16 mouse cellular contexts compared by ENCODE assay signal in the genomic region with DNA sequence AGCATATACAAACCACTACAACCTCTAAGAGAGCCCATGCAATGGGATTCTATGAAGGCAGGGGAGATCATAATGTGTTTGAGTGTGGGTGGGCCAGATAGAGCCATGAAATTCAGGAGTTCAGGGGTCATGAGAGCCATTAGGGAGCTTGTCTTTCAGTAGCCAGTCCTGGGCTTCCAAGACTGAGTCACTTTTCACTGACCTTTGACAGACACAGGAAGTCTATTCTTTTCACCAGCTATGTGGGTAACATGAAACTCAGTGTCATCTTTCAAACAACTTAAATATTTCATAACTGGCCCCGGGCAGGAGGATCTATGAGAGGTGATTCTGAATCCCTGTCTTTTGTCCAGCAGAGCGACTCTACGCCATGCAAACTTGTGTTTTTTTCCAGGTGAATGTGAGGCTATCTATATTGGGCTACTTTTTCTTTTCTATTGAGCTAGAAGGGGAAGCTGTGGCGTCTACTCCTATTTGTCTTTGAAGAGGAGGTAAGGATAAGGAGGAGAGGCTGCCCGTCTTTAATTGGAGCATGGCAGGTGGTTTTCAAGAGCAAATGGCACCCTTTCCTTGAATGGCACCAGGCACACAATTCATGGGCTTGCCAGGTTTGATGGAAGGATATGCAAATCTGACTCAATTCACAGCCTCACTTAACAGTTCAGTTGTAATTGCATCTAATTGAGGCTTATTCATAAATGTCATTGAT.
DNase-seq lines count a peak whose midpoint lies in the region; ATAC-seq lines count a peak whose summit lies in the region.
"Had no signal": no experiment of that assay in that cellular context is flagged by ENCODE, and none has a peak within 500 bp of the region (broad histone marks: within the 10 kb centered on the region; RNA-seq: fewer than 3 reads in every experiment).

No protein-coding gene starts in this region.

- no peak overlapping the region for H3K4me2 ChIP-seq in embryonic facial prominence, embryonic 12.5 days (replicated peaks)
- H3K4me2 ChIP-seq in hindbrain, embryonic 11.5 days (replicated peaks; ENCODE audit: low read depth, low read length), result no peak overlapping the region
- H3K4me2 ChIP-seq in midbrain, embryonic 14.5 days (ENCODE audit: low read length), result no peak overlapping the region
- H3K4me2 ChIP-seq: liver, embryonic 13.5 days; stomach, embryonic 15.5 days had no signal

- H3K4me1 ChIP-seq in embryonic facial prominence, embryonic 12.5 days, result 0 out of 2 replicates have a peak, but pooled peaks cover 5% of the 10 kb centered on the region
- 0 out of 2 replicates have a peak, but pooled peaks cover 3% of the 10 kb centered on the region for H3K4me1 ChIP-seq in hindbrain, embryonic 11.5 days (replicated peaks; ENCODE audit: control insufficient read depth, insufficient read depth, low read length)
- peaks cover 8% of the 10 kb centered on the region; the same call in 1 of the 2 replicates for H3K4me1 ChIP-seq in midbrain, embryonic 14.5 days (ENCODE audit: control insufficient read depth, insufficient read depth, low read length)
- H3K4me1 ChIP-seq: liver, embryonic 13.5 days; stomach, embryonic 15.5 days had no signal

- no peak overlapping the region for H3K27ac ChIP-seq in embryonic facial prominence, embryonic 12.5 days
- no peak overlapping the region for H3K27ac ChIP-seq in hindbrain, embryonic 11.5 days (ENCODE audit: low read depth, low read length)
- no peak overlapping the region; the same call in 1 of the 2 replicates for H3K27ac ChIP-seq in midbrain, embryonic 14.5 days (replicated peaks; ENCODE audit: low read depth, low read length)
- H3K27ac ChIP-seq: liver, embryonic 13.5 days; stomach, embryonic 15.5 days had no signal

- H3K4me3 ChIP-seq in embryonic facial prominence, embryonic 12.5 days, result no peak overlapping the region
- no peak overlapping the region for H3K4me3 ChIP-seq in hindbrain, embryonic 11.5 days (ENCODE audit: low read depth, low read length)
- no peak overlapping the region for H3K4me3 ChIP-seq in midbrain, embryonic 14.5 days (replicated peaks; ENCODE audit: low read depth, low read length)
- H3K4me3 ChIP-seq: liver, embryonic 13.5 days; stomach, embryonic 15.5 days had no signal

- H3K36me3 ChIP-seq in embryonic facial prominence, embryonic 12.5 days, result no peaks in the 10 kb centered on the region
- H3K36me3 ChIP-seq in hindbrain, embryonic 11.5 days (ENCODE audit: control insufficient read depth, insufficient read depth, low read length), result no peaks in the 10 kb centered on the region
- no peaks in the 10 kb centered on the region for H3K36me3 ChIP-seq in midbrain, embryonic 14.5 days (ENCODE audit: control insufficient read depth, insufficient read depth, low read length)
- H3K36me3 ChIP-seq: liver, embryonic 13.5 days; stomach, embryonic 15.5 days had no signal

- H3K9ac ChIP-seq in embryonic facial prominence, embryonic 12.5 days, result no peak overlapping the region
- no peak overlapping the region for H3K9ac ChIP-seq in hindbrain, embryonic 11.5 days (ENCODE audit: low read depth, low read length)
- H3K9ac ChIP-seq in midbrain, embryonic 14.5 days (replicated peaks; ENCODE audit: low read length), result no peak overlapping the region
- H3K9ac ChIP-seq: liver, embryonic 13.5 days; stomach, embryonic 15.5 days had no signal

- no peaks in the 10 kb centered on the region for H3K27me3 ChIP-seq in embryonic facial prominence, embryonic 12.5 days
- peaks cover 12% of the 10 kb centered on the region; the same call in 1 of the 2 replicates for H3K27me3 ChIP-seq in hindbrain, embryonic 11.5 days (ENCODE audit: control insufficient read depth, insufficient read depth, low read length)
- peaks cover 23% of the 10 kb centered on the region for H3K27me3 ChIP-seq in midbrain, embryonic 14.5 days (ENCODE audit: control insufficient read depth, insufficient read depth, low read length)
- H3K27me3 ChIP-seq: liver, embryonic 13.5 days; Patski; stomach, embryonic 15.5 days had no signal

- DNase-seq in hindbrain, embryonic 11.5 days (ENCODE audit: low spot score), result no peak
- DNase-seq in midbrain, embryonic 14.5 days, result no peak
- DNase-seq in frontal cortex, adult 2 months (ENCODE audit: extremely low spot score in 1 of 2, low spot score in 1 of 2), result no peak
- DNase-seq in thymus, postnatal 4 days, result no peak
- no peak for DNase-seq in left cerebral cortex, postnatal 25 days (ENCODE audit: low spot score in 2 of 2)
- DNase-seq: adrenal gland, adult 2 months; cerebellum, postnatal 25 days; heart, adult 11 months; liver, embryonic 13.5 days; lung, postnatal 10 days had no signal

- intact Hi-C loops in left cerebral cortex, postnatal 25 days (cut with DNase I), result no loop called here

- peak; percentile 28 for ATAC-seq in CD4-positive, CD25-positive, alpha-beta regulatory T cell, adult 4 months
- ATAC-seq in embryonic facial prominence, embryonic 12.5 days (ENCODE audit: insufficient number of reproducible peaks, insufficient read depth, low FRiP score, low TSS enrichment), result peak; percentile 31; the same call in 1 of the 2 replicates
- ATAC-seq in hindbrain, embryonic 11.5 days (ENCODE audit: low FRiP score), result peak; percentile 26; the same call in 1 of the 2 replicates
- peak; percentile 24; the same call in 1 of the 2 replicates for ATAC-seq in midbrain, embryonic 14.5 days (ENCODE audit: low FRiP score, low TSS enrichment)
- ATAC-seq in monocyte, adult 5-6 weeks (replicated peaks; ENCODE audit: insufficient number of reproducible peaks, low FRiP score, low TSS enrichment, poor library complexity, severe bottlenecking), result no peak
- ATAC-seq: intestine, postnatal 0 days; Patski had no signal

- WGBS in embryonic facial prominence, embryonic 12.5 days, result 59% methylated on average over 5 of the region's 5 CpGs
- 42% methylated on average over 5 of the region's 5 CpGs for WGBS in hindbrain, embryonic 11.5 days
- 53% methylated on average over 5 of the region's 5 CpGs for WGBS in midbrain, embryonic 14.5 days

- no peaks in the 10 kb centered on the region for H3K9me3 ChIP-seq in embryonic facial prominence, embryonic 12.5 days
- H3K9me3 ChIP-seq in hindbrain, embryonic 11.5 days (ENCODE audit: control insufficient read depth, low read length), result no peaks in the 10 kb centered on the region
- H3K9me3 ChIP-seq in midbrain, embryonic 14.5 days (ENCODE audit: control insufficient read depth, low read length), result no peaks in the 10 kb centered on the region
- H3K9me3 ChIP-seq: liver, embryonic 13.5 days; stomach, embryonic 15.5 days had no signal
